Mouse (Mus musculus) granulocyte monocyte progenitor cell, adult 5-6 weeks (primary cell): ENCODE measurements at regions not wholly inside any gene's neighbourhood (a gene's known extent, or its start where the extent isn't known, plus 50 kb on each side); places are given as distances from the start of the nearest gene placed in this dataset.

Source experiments
- ATAC-seq: replicated peaks from 2 replicates; pipeline ENCODE4 v1.8.0; 2016; ENCODE audit warnings: mild to moderate bottlenecking, moderate TSS enrichment, inconsistent platforms; ENCODE audit not compliant: poor library complexity, severe bottlenecking

GRCm38 (mm10) chr5:138875180-138876076, 55.5 kb downstream of the Gm5294 start:
- ATAC-seq = peak; percentile 52

GRCm38 (mm10) chr5:138881649-138882226, 61.9 kb downstream of the Gm5294 start:
- no peak for ATAC-seq

GRCm38 (mm10) chr5:138883573-138883972, 63.7 kb downstream of the Gm5294 start:
- 0 out of 2 replicates have a peak, but pooled peaks have one; percentile 20 for ATAC-seq

GRCm38 (mm10) chr5:138885905-138886304, 66.0 kb downstream of the Gm5294 start:
- ATAC-seq = no peak

- ATAC-seq = no peak
Observed at GRCm38 (mm10) chr5:138888749-138889148, 68.9 kb downstream of the Gm5294 start.

GRCm38 (mm10) chr5:138889760-138890159, 69.9 kb downstream of the Gm5294 start:
- ATAC-seq = no peak

- no peak for ATAC-seq
Observed at GRCm38 (mm10) chr5:138894496-138894895, 74.6 kb downstream of the Gm5294 start.

GRCm38 (mm10) chr5:138897255-138897654, 77.4 kb downstream of the Gm5294 start:
- ATAC-seq = peak; percentile 59; the same call in 1 of the 2 replicates

GRCm38 (mm10) chr5:138898440-138898839, 78.6 kb downstream of the Gm5294 start:
- ATAC-seq = no peak

GRCm38 (mm10) chr5:138900952-138901599, 81.2 kb downstream of the Gm5294 start:
- ATAC-seq = no peak

GRCm38 (mm10) chr5:138902316-138902715, 82.4 kb downstream of the Gm5294 start:
- no peak for ATAC-seq

- no peak for ATAC-seq
Observed at GRCm38 (mm10) chr5:138911769-138912710, 85.1 kb downstream of the Pdgfa start.

GRCm38 (mm10) chr5:138912711-138913105, 84.5 kb downstream of the Pdgfa start:
- no peak for ATAC-seq

- no peak for ATAC-seq
Observed at GRCm38 (mm10) chr5:138915068-138915467, 82.1 kb downstream of the Pdgfa start.

- ATAC-seq = no peak
Observed at GRCm38 (mm10) chr5:138915496-138915895, 81.7 kb downstream of the Pdgfa start.

GRCm38 (mm10) chr5:138920156-138920845, 76.9 kb downstream of the Pdgfa start:
- ATAC-seq = no peak

GRCm38 (mm10) chr5:138922116-138922515, 75.1 kb downstream of the Pdgfa start:
- no peak for ATAC-seq
